11 mouse cellular contexts compared by ENCODE assay signal in the genomic region with DNA sequence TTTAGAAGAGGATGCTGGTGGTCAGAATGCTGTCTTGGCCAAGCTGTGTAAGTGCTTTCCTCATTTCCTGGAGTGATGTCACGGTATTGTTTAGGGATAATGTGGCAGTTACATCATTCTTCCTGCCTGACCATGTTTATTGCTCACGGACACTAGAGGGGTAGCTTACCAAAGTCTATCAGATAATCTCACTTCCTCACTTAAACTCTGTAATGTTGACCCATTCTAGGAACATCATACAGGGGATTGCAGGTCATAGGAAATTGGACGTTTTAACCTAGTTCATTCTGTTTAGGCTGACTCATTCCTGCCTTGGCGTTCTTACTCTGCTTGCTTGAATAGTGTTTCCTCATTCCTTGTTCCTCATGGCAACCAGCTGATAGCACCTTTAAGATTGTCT.
A peak's percentile ranks its signal among the peaks of the same experiment; 100 is the strongest.
DNase-seq lines count a peak whose midpoint lies in the region; ATAC-seq lines count a peak whose summit lies in the region.
"Had no signal": no experiment of that assay in that cellular context is flagged by ENCODE, and none has a peak within 500 bp of the region (broad histone marks: within the 10 kb centered on the region; RNA-seq: fewer than 3 reads in every experiment).

No protein-coding gene starts in this region.

- no peak overlapping the region for H3K4me3 ChIP-seq in heart, embryonic 11.5 days (ENCODE audit: low read depth, low read length)
- no peak overlapping the region for H3K4me3 ChIP-seq in heart, embryonic 14.5 days (ENCODE audit: control insufficient read depth in 1 of 2, insufficient read depth in 1 of 2, low read depth in 1 of 2, low read length in 2 of 2)
- H3K4me3 ChIP-seq: erythroblast, embryonic 14.5 days; hindbrain, embryonic 10.5 days had no signal

- H3K9ac ChIP-seq in heart, embryonic 11.5 days (ENCODE audit: low read depth, low read length): no peak overlapping the region
- no peak overlapping the region for H3K9ac ChIP-seq in heart, embryonic 14.5 days (ENCODE audit: low read length)

- no peak overlapping the region for H3K4me2 ChIP-seq in heart, embryonic 11.5 days
- no peak overlapping the region for H3K4me2 ChIP-seq in heart, embryonic 14.5 days (ENCODE audit: low read length)

- no peak for ATAC-seq in heart, embryonic 11.5 days (replicated peaks; ENCODE audit: insufficient number of reproducible peaks, low FRiP score, low TSS enrichment)
- peak; percentile 61 for ATAC-seq in heart, embryonic 14.5 days (ENCODE audit: insufficient number of reproducible peaks, insufficient read depth, low FRiP score, low read depth)

- H3K9me3 ChIP-seq in heart, embryonic 11.5 days (replicated peaks; ENCODE audit: control insufficient read depth, low read length): no peaks in the 10 kb centered on the region
- no peaks in the 10 kb centered on the region for H3K9me3 ChIP-seq in heart, embryonic 14.5 days (ENCODE audit: control insufficient read depth, low read length)
- H3K9me3 ChIP-seq: hindbrain, embryonic 10.5 days had no signal

- peak; percentile 90 for DNase-seq in heart, adult 11 months
- peak; percentile 19 for DNase-seq in 3T3-L1 (ENCODE audit: low read depth, low spot score)
- DNase-seq in lung, postnatal 25 days (ENCODE audit: low spot score): peak; percentile 34
- DNase-seq in cerebellum, postnatal 25 days: no peak
- DNase-seq in thymus, postnatal 10 days (ENCODE audit: low spot score in 2 of 2): no peak
- no peak for DNase-seq in spleen, adult 12 weeks (ENCODE audit: low spot score)
- DNase-seq: kidney, adult 18-20 months had no signal

- no peaks in the 10 kb centered on the region for H3K36me3 ChIP-seq in heart, embryonic 11.5 days (ENCODE audit: control insufficient read depth, insufficient read depth, low read length)
- H3K36me3 ChIP-seq in heart, embryonic 14.5 days (ENCODE audit: control insufficient read depth, insufficient read depth, low read length): no peaks in the 10 kb centered on the region
- H3K36me3 ChIP-seq: hindbrain, embryonic 10.5 days had no signal

- H3K27me3 ChIP-seq in heart, embryonic 11.5 days (ENCODE audit: control insufficient read depth, insufficient read depth, low read length): no peaks in the 10 kb centered on the region
- H3K27me3 ChIP-seq in heart, embryonic 14.5 days (ENCODE audit: control insufficient read depth, insufficient read depth, low read length): no peaks in the 10 kb centered on the region

- H3K27ac ChIP-seq in heart, embryonic 11.5 days (ENCODE audit: low read depth, low read length): no peak overlapping the region
- H3K27ac ChIP-seq in heart, embryonic 14.5 days (replicated peaks in 1 of 2; ENCODE audit: control insufficient read depth in 1 of 2, insufficient read depth in 1 of 2, low read depth in 2 of 2, low read length in 2 of 2): peak overlapping the region; percentile 50 to 73
- H3K27ac ChIP-seq: hindbrain, embryonic 10.5 days had no signal

- WGBS in heart, embryonic 11.5 days (ENCODE audit: insufficient replicate concordance): 44% methylated on average over 4 of the region's 4 CpGs
- 44% methylated on average over 4 of the region's 4 CpGs for WGBS in heart, embryonic 14.5 days

- no peaks in the 10 kb centered on the region for H3K4me1 ChIP-seq in heart, embryonic 11.5 days (ENCODE audit: control insufficient read depth, insufficient read depth, low read length)
- no peaks in the 10 kb centered on the region; a peak in 1 of 4 replicates for H3K4me1 ChIP-seq in heart, embryonic 14.5 days (ENCODE audit: control insufficient read depth in 2 of 2, insufficient read depth in 2 of 2, low read length in 2 of 2)
- H3K4me1 ChIP-seq: hindbrain, embryonic 10.5 days had no signal

Comparison
In these comparisons a context has a peak if more than half of its experiments do, and no peak if none do; other contexts are left out.
1. DNase-seq: peak in heart, adult 11 months (single experiment), 3T3-L1 (single experiment) and lung, postnatal 25 days (single experiment); none in cerebellum, postnatal 25 days (0 of 2), thymus, postnatal 10 days (0 of 2) and spleen, adult 12 weeks (single experiment).